Mouse (Mus musculus) heart, embryonic 14.5 days (tissue): ENCODE measurements around the gene Gpx6. TPM values are rescaled to one million over a fixed set of nuclear protein-coding genes. Genes with fewer than 3 reads are reported as not detected.
A peak's percentile ranks its signal among the peaks of the same experiment; 100 is the strongest.

Experiments used
- ATAC-seq: fragments of 200-750 bp; cut with Nextera tagmentation; 2 replicates; pipeline ENCODE4 v1.8.0; 2017; ENCODE audit warnings: low read depth, moderate TSS enrichment; ENCODE audit not compliant: insufficient number of reproducible peaks, insufficient read depth, low FRiP score
- H3K27ac ChIP-seq, 2 experiments: fragments of 200-500 bp in 1 of 2; fragments of 300-500 bp in 1 of 2; sonication (generic) in 1 of 2; replicated peaks in 1 of 2; 2 replicates each; pipeline ENCODE4 v1.5.1; 2012 to 2014; ENCODE audit warnings: low read depth in 2 of 2, low read length in 2 of 2, control low read depth in 1 of 2, mild to moderate bottlenecking in 1 of 2, mixed read lengths in 1 of 2; ENCODE audit not compliant: control insufficient read depth in 1 of 2, insufficient read depth in 1 of 2
- H3K27me3 ChIP-seq: fragments of 300-500 bp; sonication (generic); 2 replicates; pipeline ENCODE4 v1.6.1; 2014; ENCODE audit warnings: mild to moderate bottlenecking, low read length, control low read depth; ENCODE audit not compliant: control insufficient read depth, insufficient read depth
- H3K36me3 ChIP-seq: fragments of 300-500 bp; sonication (generic); 2 replicates; pipeline ENCODE4 v1.6.1; 2014; ENCODE audit warnings: mild to moderate bottlenecking, control low read depth, low read length, mixed read lengths; ENCODE audit not compliant: control insufficient read depth, insufficient read depth
- H3K4me1 ChIP-seq, 2 experiments: fragments of 200-500 bp in 1 of 2; fragments of 300-500 bp in 1 of 2; sonication (generic) in 1 of 2; 2 replicates each; pipeline ENCODE4 v1.6.1; 2012 to 2014; ENCODE audit warnings: low read length in 2 of 2, control low read depth in 1 of 2, mixed read lengths in 1 of 2; ENCODE audit not compliant: control insufficient read depth in 2 of 2, insufficient read depth in 2 of 2
- H3K4me2 ChIP-seq: fragments of 300-500 bp; sonication (generic); 2 replicates; pipeline ENCODE4 v1.6.1; 2014; ENCODE audit warnings: mild to moderate bottlenecking, low read length
- H3K4me3 ChIP-seq, 2 experiments: fragments of 200-500 bp in 1 of 2; fragments of 300-500 bp in 1 of 2; sonication (generic) in 1 of 2; 2 replicates each; pipeline ENCODE4 v1.5.1; 2012 to 2014; ENCODE audit warnings: low read length in 2 of 2, mild to moderate bottlenecking in 2 of 2, control low read depth in 1 of 2, low read depth in 1 of 2, moderate library complexity in 1 of 2; ENCODE audit not compliant: control insufficient read depth in 1 of 2, insufficient read depth in 1 of 2
- H3K9ac ChIP-seq: fragments of 300-500 bp; sonication (generic); 2 replicates; pipeline ENCODE4 v1.6.1; 2014; ENCODE audit warnings: mild to moderate bottlenecking, low read length
- H3K9me3 ChIP-seq: fragments of 300-500 bp; sonication (generic); 2 replicates; pipeline ENCODE4 v1.6.1; 2016; ENCODE audit warnings: low read length, control low read depth; ENCODE audit not compliant: control insufficient read depth
- WGBS: fragments of 180-500 bp; shearing (Covaris S2); extraction: QIAGEN DNeasy Blood & Tissue Kit; methylation state at CpG from one replicate; pipeline ENCODE4 v1.1.7; 2014; 5-methylcytosine and 5-hydroxymethylcytosine counted together
- polyA plus RNA-seq: library from polyadenylated mRNA; unstranded; fragments of >200 nt; fragmentation: Nextera tagmentation; extraction: Ambion mirVana; gene quantifications from 2 replicates; pipeline ENCODE4 v1.2.1, GENCODE M21; 2014

Gpx6 gene
- polyA plus RNA-seq, 1 experiment from 2014 or later, result not detected

DNA sequence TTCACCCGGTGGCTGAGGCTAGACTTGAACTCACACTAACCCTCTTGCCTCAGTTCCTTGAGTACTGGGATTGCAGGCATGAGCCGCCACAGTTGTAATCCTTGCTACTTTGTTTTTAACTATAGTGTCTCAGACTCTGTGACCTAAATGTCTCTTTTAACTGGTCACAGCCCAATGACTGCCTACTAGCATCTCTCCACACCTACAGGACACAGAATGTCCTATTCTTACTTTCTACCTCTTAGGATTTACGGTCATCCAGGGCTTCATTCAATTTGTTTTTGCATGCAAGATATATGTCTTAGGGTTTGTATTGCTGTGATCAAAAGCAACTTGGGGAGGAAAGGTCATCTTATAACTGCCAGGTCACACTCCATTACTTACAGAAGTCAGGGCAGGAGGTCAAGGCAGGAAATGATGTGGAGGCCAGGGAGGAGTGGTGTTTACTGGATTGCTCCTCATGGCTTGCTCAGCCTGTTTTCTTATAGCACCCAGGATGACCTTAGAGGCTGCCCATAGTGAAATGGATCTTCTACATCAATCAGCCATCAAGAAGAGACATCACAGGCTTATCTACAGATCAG, 7.3 kb upstream of the Gpx6 start:
- WGBS, result 81% methylated on average over 3 of the region's 3 CpGs
- no peak for ATAC-seq
- Histone ChIP-seq H3K4me1 (peaks cover 10 to 12% of the 10 kb centered on the region in 2 experiments), H3K27me3 (no peaks in the 10 kb centered on the region), H3K36me3 (no peaks in the 10 kb centered on the region), H3K27ac (no peak overlapping the region), H3K9ac (no peak overlapping the region), H3K9me3 (no peaks in the 10 kb centered on the region), H3K4me2 (no peak overlapping the region), H3K4me3 (no peak overlapping the region)

DNA sequence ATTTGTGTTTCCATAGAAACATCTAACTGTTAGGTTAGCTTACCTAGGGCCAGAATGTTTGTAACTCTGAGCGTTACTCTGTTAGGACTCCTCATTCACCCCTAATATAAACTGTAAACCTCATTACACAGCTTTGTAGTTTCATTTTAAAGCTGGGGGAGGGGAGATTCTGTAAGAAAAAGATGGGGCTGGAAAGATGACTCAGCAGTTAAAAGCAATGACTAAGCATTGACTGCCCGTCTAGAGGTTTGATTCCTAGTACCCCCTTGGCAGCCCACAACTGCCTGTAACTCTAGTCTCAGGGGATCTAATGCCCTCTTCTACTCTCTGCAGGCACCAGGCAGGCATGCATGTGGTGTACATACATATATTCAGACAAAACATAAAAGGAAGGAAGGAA, 2.1 kb upstream of the Gpx6 start:
- Histone ChIP-seq H3K4me3 (no peak overlapping the region), H3K9me3 (no peaks in the 10 kb centered on the region), H3K4me1 (no peaks in the 10 kb centered on the region), H3K36me3 (no peaks in the 10 kb centered on the region), H3K27ac (no peak overlapping the region), H3K9ac (no peak overlapping the region), H3K27me3 (no peaks in the 10 kb centered on the region), H3K4me2 (no peak overlapping the region)
- no peak for ATAC-seq
- 60% methylated on average over 2 of the region's 2 CpGs for WGBS

DNA sequence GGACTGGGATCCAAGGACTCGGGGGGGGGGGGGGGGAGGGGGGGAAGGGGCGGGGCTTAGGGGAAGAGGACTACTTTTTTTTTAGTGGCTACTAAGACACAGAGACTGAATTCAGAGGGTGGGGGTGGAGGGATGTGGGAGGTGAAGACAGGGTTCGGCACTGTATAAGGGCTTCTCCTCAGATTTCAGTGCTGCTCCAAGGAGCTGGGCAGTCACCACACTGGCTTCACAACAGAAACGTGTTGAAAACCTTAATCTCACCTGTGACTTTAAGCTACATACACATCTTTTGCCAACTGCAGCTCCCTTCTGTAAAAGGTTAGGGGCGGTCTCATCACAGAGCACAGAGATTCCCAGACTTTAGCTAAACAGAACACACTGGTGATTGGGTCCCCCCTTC, 929 bp downstream of the Gpx6 start:
- WGBS, result 37% methylated on average over 4 of the region's 5 CpGs
- no peaks in the 10 kb centered on the region for H3K9me3 ChIP-seq
- H3K4me2 ChIP-seq, result no peak overlapping the region
- no peak overlapping the region for H3K9ac ChIP-seq
- no peaks in the 10 kb centered on the region for H3K36me3 ChIP-seq
- no peaks in the 10 kb centered on the region for H3K27me3 ChIP-seq
- ATAC-seq, result no peak
- no peak overlapping the region for H3K4me3 ChIP-seq
- no peaks in the 10 kb centered on the region for H3K4me1 ChIP-seq
- H3K27ac ChIP-seq, result no peak overlapping the region

DNA sequence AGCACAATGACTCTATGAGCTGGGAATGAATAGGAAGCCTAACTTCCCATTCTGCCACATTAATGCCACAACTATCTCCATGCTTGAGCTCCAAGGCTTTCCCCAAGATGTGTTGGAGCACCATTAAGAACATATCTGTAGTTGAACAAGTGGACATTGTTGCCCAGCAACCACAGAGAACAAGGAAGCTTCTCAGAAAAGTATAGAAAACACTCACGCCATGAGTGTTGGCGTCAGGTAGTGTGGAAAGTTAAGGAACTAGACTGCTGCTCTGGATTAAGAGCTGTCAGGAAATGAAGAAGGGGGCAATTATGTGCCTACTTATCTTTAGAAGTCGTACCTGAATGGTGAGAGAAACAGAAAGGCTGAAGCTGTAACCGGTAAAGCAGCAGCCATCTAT, 2.0 kb downstream of the Gpx6 start:
- Histone ChIP-seq H3K36me3 (no peaks in the 10 kb centered on the region), H3K4me1 (no peaks in the 10 kb centered on the region), H3K27me3 (no peaks in the 10 kb centered on the region), H3K27ac (no peak overlapping the region), H3K4me2 (no peak overlapping the region), H3K9ac (no peak overlapping the region), H3K4me3 (no peak overlapping the region), H3K9me3 (no peaks in the 10 kb centered on the region)
- no peak for ATAC-seq
- WGBS, result 72% methylated on average over 4 of the region's 4 CpGs

DNA sequence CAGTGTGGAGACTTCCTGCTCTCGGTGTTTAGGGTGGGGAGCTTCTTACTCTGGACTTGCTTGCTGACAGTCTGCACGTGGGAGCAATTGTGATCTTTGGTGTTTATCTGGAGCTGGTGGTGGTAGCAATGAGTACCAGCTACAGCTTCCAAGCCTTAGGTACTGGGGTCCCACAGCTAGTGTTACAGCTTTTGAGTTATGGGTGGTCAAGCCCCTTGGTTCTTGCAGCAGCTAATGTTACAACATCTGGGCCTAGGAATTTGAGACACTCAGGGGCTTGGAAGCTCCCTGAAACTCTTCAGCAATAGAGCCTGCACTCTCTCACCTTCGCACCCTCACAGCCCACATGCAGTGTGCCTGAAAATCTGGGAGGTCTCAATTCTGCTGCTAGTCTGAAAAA, 8.3 kb downstream of the Gpx6 start:
- no peaks in the 10 kb centered on the region for H3K36me3 ChIP-seq
- no peak overlapping the region for H3K4me2 ChIP-seq
- no peak overlapping the region for H3K9ac ChIP-seq
- no peaks in the 10 kb centered on the region for H3K9me3 ChIP-seq
- no peaks in the 10 kb centered on the region; the same call in 1 of the 2 replicates for H3K27me3 ChIP-seq
- ATAC-seq, result no peak
- H3K27ac ChIP-seq, result no peak overlapping the region
- no peak overlapping the region for H3K4me3 ChIP-seq
- WGBS, result 39% methylated on average over 3 of the region's 3 CpGs
- H3K4me1 ChIP-seq, result no peaks in the 10 kb centered on the region; a peak in 2 of 4 replicates

DNA sequence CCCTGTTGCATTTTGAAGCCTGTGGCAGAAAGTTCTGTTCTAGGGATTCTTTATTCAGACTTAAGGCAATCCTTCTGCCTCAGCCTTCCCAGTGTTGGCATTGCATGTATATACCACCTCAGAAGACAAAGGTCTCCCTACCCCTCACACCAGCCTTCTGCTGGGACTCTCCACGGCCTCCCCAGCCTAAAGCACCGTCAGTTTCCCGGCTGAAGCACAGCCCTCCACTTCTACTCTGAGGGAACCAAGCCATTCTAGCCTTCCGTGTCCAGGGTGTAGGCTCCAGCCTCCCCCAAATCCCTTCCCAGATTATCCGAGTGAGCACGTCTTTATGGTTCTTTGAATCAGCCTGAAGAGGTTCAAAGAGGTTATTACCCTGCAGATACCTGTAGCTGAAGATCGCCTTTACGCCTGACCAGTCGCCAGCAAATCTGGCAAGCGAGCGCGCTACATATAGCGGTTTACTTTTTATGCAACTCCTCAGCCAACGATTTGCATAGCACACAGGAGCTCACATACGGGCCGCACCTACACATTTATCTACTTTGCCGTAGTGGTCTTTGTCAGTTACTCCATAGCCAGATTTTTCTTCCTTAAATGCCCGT, 10.1 kb downstream of the Gpx6 start:
- Histone ChIP-seq H3K27me3 (no peaks in the 10 kb centered on the region; the same call in 1 of the 2 replicates), H3K4me1 (no peaks in the 10 kb centered on the region; a peak in 2 of 4 replicates), H3K9me3 (no peaks in the 10 kb centered on the region), H3K9ac (peak overlapping the region; percentile 60), H3K27ac (no peak overlapping the region), H3K36me3 (no peaks in the 10 kb centered on the region), H3K4me3 (peak overlapping the region; percentile 40 to 51), H3K4me2 (peak overlapping the region; percentile 66)
- 5% methylated on average over 18 of the region's 18 CpGs for WGBS
- ATAC-seq, result no peak

DNA sequence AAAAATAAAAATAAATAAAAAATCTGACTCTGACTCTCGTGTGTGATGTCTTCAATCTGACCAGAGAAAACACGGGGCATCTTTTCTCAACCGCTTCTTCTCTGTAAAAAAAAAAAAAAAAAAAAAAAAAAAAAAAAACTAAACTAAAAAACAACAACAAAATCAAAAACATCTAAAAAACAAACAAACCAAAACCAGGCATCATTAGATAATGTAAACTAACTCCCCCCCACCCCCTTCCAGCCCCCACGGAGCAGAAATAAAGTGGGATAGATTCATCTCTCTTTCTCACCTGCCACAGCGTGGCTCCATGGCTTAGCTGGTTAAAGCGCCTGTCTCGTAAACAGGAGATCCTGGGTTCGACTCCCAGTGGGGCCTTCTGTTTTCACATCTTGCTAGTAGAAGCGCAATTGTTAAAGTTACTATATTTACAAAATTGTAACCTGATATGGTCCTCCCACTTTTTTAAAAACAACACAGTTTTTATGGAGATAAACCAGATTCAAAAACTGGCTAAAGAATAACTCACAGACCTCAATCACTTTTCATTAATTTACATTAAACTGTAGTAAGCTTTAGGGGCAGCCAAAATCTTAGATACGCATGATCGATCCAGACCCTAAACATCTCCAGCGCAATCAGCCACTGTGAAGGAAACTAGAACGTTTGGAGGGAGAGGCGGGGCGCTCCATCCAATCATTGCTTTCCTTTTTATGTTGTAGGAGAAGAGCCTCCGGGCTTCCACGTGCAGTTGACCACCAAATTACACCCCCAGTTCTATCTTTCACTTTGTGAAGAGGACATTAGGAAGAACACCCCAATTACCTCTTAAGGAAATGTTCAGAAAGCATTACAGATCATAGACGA, 10.8 kb downstream of the Gpx6 start:
- Histone ChIP-seq H3K9ac (peak overlapping the region; percentile 60), H3K4me2 (peak overlapping the region; percentile 66)
- ATAC-seq, result no peak

More for the DNA sequence above, 10.8 kb downstream of the Gpx6 start:
- Histone ChIP-seq H3K4me3 (peak overlapping the region; percentile 15 to 40), H3K4me1 (peaks cover 0 to 2% of the 10 kb centered on the region in 2 experiments; a peak in 3 of 4 replicates), H3K36me3 (no peaks in the 10 kb centered on the region), H3K9me3 (no peaks in the 10 kb centered on the region), H3K27me3 (no peaks in the 10 kb centered on the region; the same call in 1 of the 2 replicates), H3K27ac (no peak overlapping the region)
- WGBS, result 19% methylated on average over 18 of the region's 18 CpGs
